Mouse (Mus musculus): Measurements from ENCODE around the gene Dhps. TPM values are rescaled to one million over a fixed set of nuclear protein-coding genes. Genes with fewer than 3 reads are reported as not detected.

Gene Dhps
- total RNA-seq, 1 experiment, result 63.1 TPM

DNA sequence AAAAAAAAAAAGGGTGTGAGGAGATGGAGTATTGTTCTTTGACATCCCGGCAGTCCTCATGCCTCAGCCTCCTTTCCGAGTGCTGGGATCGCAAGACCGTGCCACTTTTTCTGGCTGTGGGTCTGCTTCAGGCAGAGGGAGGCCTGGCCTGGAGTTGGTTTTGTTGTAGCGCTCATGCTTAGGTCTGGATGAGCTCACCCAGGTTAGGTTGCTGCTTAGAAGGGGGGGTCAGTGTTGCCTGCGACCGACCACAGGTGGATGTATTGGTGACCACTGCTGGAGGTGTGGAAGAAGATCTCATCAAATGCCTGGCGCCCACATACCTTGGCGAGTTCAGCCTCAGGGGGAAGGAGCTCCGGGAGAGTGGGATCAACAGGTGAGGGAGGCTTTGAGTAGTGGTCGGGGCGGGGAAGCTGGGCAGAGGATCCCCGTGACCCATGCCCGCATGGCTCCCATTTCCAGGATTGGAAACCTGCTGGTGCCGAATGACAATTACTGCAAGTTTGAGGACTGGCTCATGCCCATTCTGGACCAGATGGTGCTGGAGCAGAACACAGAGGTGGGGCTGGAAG is 1.6 kb downstream of the Dhps start:
- in situ Hi-C loops (cut with MboI; ENCODE audit: low sequenced_read_pairs in 2 of 2, unreplicated experiment in 2 of 2), result no loop called here
- Histone ChIP-seq H3K4me1 (ENCODE audit: control insufficient read depth in 2 of 2, insufficient read depth in 2 of 2, low read length in 2 of 2, poor library complexity in 1 of 2) (peaks cover 0 to 11% of the 10 kb centered on the region in 2 experiments; a peak in 1 of 4 replicates), H3K4me3 (ENCODE audit: insufficient read depth in 1 of 2, low read depth in 1 of 2, low read length in 2 of 2, poor library complexity in 1 of 2, severe bottlenecking in 1 of 2) (peak overlapping the region; percentile 43 to 53), H3K9me3 (ENCODE audit: control insufficient read depth, insufficient read depth, low read depth, low read length) (no peaks in the 10 kb centered on the region), H3K9ac (ENCODE audit: insufficient read depth, low read depth, low read length, poor library complexity, severe bottlenecking) (peak overlapping the region; percentile 66), H3K27ac (ENCODE audit: insufficient read depth, low read depth, low read length, poor library complexity, severe bottlenecking) (0 out of 2 replicates have a peak overlapping the region, but pooled peaks have one; percentile 1), H3K36me3 (ENCODE audit: control insufficient read depth, insufficient read depth, low read length, poor library complexity, severe bottlenecking) (peaks cover 34% of the 10 kb centered on the region)
- DNase-seq (ENCODE audit: low read depth, low spot score), result no peak
- no peak for TF ChIP-seq HCFC1 (IDR thresholded peaks at IDR 0.05; ENCODE audit: borderline replicate concordance, insufficient read depth, low read length)
- no peak for TF ChIP-seq MAFK (IDR thresholded peaks at IDR 0.05; ENCODE audit: insufficient read depth, low read depth, low read length)
- TF ChIP-seq ZC3H11A (IDR thresholded peaks at IDR 0.05; ENCODE audit: borderline replicate concordance, low read depth, low read length), result no peak
- no peak for TF ChIP-seq CHD2 (IDR thresholded peaks at IDR 0.05; ENCODE audit: low read depth, low read length)
- no peak for TF ChIP-seq ZNF384 (IDR thresholded peaks at IDR 0.05; ENCODE audit: low read depth, low read length)

DNA sequence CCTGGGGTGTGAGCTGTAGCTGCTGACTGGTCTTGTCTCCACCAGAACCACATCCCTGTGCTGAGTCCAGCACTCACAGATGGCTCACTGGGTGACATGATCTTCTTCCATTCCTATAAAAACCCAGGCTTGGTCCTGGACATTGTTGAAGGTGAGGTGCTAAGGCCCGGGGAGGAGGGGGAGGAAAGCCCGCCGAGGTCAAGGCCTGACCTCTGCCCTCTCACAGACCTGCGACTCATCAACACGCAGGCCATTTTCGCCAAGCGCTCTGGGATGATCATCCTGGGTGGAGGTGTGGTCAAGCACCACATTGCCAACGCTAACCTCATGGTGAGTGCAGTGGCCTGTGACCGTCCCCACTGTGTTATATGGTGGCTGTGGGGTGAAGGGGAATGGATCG is 2.6 kb downstream of the Dhps start:
- peaks cover 0 to 11% of the 10 kb centered on the region in 2 experiments; a peak in 1 of 4 replicates for H3K4me1 ChIP-seq (ENCODE audit: control insufficient read depth in 2 of 2, insufficient read depth in 2 of 2, low read length in 2 of 2, poor library complexity in 1 of 2)
- no peak overlapping the region for H3K27ac ChIP-seq (ENCODE audit: insufficient read depth, low read depth, low read length, poor library complexity, severe bottlenecking)
- H3K36me3 ChIP-seq (ENCODE audit: control insufficient read depth, insufficient read depth, low read length, poor library complexity, severe bottlenecking), result peaks cover 32% of the 10 kb centered on the region
- in situ Hi-C loops (cut with MboI; ENCODE audit: low sequenced_read_pairs in 2 of 2, unreplicated experiment in 2 of 2), result no loop called here
- no peak for DNase-seq (ENCODE audit: low read depth, low spot score)
- no peak overlapping the region for H3K4me3 ChIP-seq (ENCODE audit: insufficient read depth in 1 of 2, low read depth in 1 of 2, low read length in 2 of 2, poor library complexity in 1 of 2, severe bottlenecking in 1 of 2)
- no peak overlapping the region for H3K9ac ChIP-seq (ENCODE audit: insufficient read depth, low read depth, low read length, poor library complexity, severe bottlenecking)
- H3K9me3 ChIP-seq (ENCODE audit: control insufficient read depth, insufficient read depth, low read depth, low read length), result no peaks in the 10 kb centered on the region
- no peak for TF ChIP-seq CHD2 (IDR thresholded peaks at IDR 0.05; ENCODE audit: low read depth, low read length)
- no peak for TF ChIP-seq MAFK (IDR thresholded peaks at IDR 0.05; ENCODE audit: insufficient read depth, low read depth, low read length)
- no peak for TF ChIP-seq ZC3H11A (IDR thresholded peaks at IDR 0.05; ENCODE audit: borderline replicate concordance, low read depth, low read length)
- no peak for TF ChIP-seq ZNF384 (IDR thresholded peaks at IDR 0.05; ENCODE audit: low read depth, low read length)
- no peak for TF ChIP-seq HCFC1 (IDR thresholded peaks at IDR 0.05; ENCODE audit: borderline replicate concordance, insufficient read depth, low read length)

- Histone ChIP-seq H3K9ac (ENCODE audit: insufficient read depth, low read depth, low read length, poor library complexity, severe bottlenecking) (no peak overlapping the region), H3K4me1 (ENCODE audit: control insufficient read depth in 2 of 2, insufficient read depth in 2 of 2, low read length in 2 of 2, poor library complexity in 1 of 2) (peaks cover 0 to 11% of the 10 kb centered on the region in 2 experiments; a peak in 1 of 4 replicates), H3K27ac (ENCODE audit: insufficient read depth, low read depth, low read length, poor library complexity, severe bottlenecking) (no peak overlapping the region), H3K4me3 (ENCODE audit: insufficient read depth in 1 of 2, low read depth in 1 of 2, low read length in 2 of 2, poor library complexity in 1 of 2, severe bottlenecking in 1 of 2) (no peak overlapping the region), H3K9me3 (ENCODE audit: control insufficient read depth, insufficient read depth, low read depth, low read length) (no peaks in the 10 kb centered on the region), H3K36me3 (ENCODE audit: control insufficient read depth, insufficient read depth, low read length, poor library complexity, severe bottlenecking) (peaks cover 32% of the 10 kb centered on the region)
- in situ Hi-C loops (cut with MboI; ENCODE audit: low sequenced_read_pairs in 2 of 2, unreplicated experiment in 2 of 2), result no loop called here
- DNase-seq (ENCODE audit: low read depth, low spot score), result no peak
- no peak for TF ChIP-seq CHD2 (IDR thresholded peaks at IDR 0.05; ENCODE audit: low read depth, low read length)
- no peak for TF ChIP-seq HCFC1 (IDR thresholded peaks at IDR 0.05; ENCODE audit: borderline replicate concordance, insufficient read depth, low read length)
- no peak for TF ChIP-seq MAFK (IDR thresholded peaks at IDR 0.05; ENCODE audit: insufficient read depth, low read depth, low read length)
- TF ChIP-seq ZNF384 (IDR thresholded peaks at IDR 0.05; ENCODE audit: low read depth, low read length), result no peak
- no peak for TF ChIP-seq ZC3H11A (IDR thresholded peaks at IDR 0.05; ENCODE audit: borderline replicate concordance, low read depth, low read length)
Observed at GRCm38 (mm10) chr8:85074617-85075016, 3.1 kb downstream of the Dhps start.

DNA sequence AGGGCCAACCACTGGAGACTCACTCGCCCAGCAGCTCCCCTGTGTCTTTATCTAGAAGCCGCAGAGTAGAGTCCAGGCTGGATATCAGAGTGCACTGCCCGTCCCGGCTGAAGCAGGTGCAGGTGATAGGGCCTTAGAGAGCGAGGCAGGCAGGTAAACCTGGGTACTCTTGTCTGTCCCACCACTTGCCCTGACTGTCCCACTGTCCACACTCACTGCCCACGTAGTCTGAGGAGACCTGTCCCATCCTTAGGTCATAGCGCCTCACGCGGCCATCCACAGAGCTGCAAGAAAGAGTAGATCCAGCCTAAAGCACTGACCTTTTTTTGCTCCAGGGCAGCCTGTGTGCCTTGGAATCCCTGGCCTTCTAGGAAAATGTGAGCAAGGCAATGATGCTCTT is 4.4 kb downstream of the Dhps start:
- H3K27ac ChIP-seq (ENCODE audit: insufficient read depth, low read depth, low read length, poor library complexity, severe bottlenecking), result no peak overlapping the region
- in situ Hi-C loops (cut with MboI; ENCODE audit: low sequenced_read_pairs in 2 of 2, unreplicated experiment in 2 of 2), result no loop called here
- H3K9ac ChIP-seq (ENCODE audit: insufficient read depth, low read depth, low read length, poor library complexity, severe bottlenecking), result no peak overlapping the region
- no peak overlapping the region for H3K4me3 ChIP-seq (ENCODE audit: insufficient read depth in 1 of 2, low read depth in 1 of 2, low read length in 2 of 2, poor library complexity in 1 of 2, severe bottlenecking in 1 of 2)
- H3K36me3 ChIP-seq (ENCODE audit: control insufficient read depth, insufficient read depth, low read length, poor library complexity, severe bottlenecking), result peaks cover 32% of the 10 kb centered on the region
- TF ChIP-seq ZC3H11A (IDR thresholded peaks at IDR 0.05; ENCODE audit: borderline replicate concordance, low read depth, low read length) (no peak), MAFK (IDR thresholded peaks at IDR 0.05; ENCODE audit: insufficient read depth, low read depth, low read length) (no peak), ZNF384 (IDR thresholded peaks at IDR 0.05; ENCODE audit: low read depth, low read length) (no peak), HCFC1 (IDR thresholded peaks at IDR 0.05; ENCODE audit: borderline replicate concordance, insufficient read depth, low read length) (no peak), CHD2 (IDR thresholded peaks at IDR 0.05; ENCODE audit: low read depth, low read length) (no peak)
- peaks cover 0 to 11% of the 10 kb centered on the region in 2 experiments; a peak in 1 of 4 replicates for H3K4me1 ChIP-seq (ENCODE audit: control insufficient read depth in 2 of 2, insufficient read depth in 2 of 2, low read length in 2 of 2, poor library complexity in 1 of 2)
- no peak for DNase-seq (ENCODE audit: low read depth, low spot score)
- no peaks in the 10 kb centered on the region for H3K9me3 ChIP-seq (ENCODE audit: control insufficient read depth, insufficient read depth, low read depth, low read length)
